Mouse (Mus musculus) spleen, adult 12 weeks (tissue): ENCODE measurements around the gene Fam104a.
A peak's percentile ranks its signal among the peaks of the same experiment; 100 is the strongest.

ENCODE experiments used
- DNase-seq: peaks from one replicate; pipeline ENCODE4 v3.0.0; 2022; ENCODE audit warnings: low spot score

Fam104a gene

GRCm38 (mm10) chr11:113683957-113684706 lies at the start of gene Fam104a, which contains the start of gene D11Wsu47e:
Gene Fam104a, minus strand, starts transcription at chr11:113684155.
Gene D11Wsu47e, plus strand, starts transcription at chr11:113684412.
- DNase-seq = peak; percentile 95

- no peak for DNase-seq
These were observed 48.1 kb upstream of the Fam104a start for GRCm38 (mm10) chr11:113731945-113732612.

- DNase-seq = no peak
These were observed 46.9 kb upstream of the Fam104a start for GRCm38 (mm10) chr11:113730879-113731278.

DNA sequence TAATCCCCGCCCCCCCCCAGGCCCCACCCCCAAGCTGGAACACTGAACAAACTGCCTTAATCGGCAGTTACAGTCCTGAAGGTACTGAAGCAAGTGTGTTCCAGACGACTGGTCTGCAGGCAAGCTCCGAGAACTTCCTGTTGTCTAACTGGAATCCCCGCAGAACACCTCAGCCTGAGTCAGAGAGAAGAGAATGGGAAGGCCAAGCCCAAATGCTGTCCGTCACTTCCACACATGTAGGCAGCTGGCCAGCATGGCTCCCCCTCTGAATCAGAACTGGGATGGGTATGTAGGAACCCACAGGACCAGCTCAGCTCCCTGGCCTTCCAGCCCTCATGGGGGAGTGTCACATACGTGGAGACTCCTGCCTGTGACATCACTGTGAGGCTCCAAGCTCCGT lies 46.0 kb upstream of the Fam104a start:
- no peak for DNase-seq

DNA sequence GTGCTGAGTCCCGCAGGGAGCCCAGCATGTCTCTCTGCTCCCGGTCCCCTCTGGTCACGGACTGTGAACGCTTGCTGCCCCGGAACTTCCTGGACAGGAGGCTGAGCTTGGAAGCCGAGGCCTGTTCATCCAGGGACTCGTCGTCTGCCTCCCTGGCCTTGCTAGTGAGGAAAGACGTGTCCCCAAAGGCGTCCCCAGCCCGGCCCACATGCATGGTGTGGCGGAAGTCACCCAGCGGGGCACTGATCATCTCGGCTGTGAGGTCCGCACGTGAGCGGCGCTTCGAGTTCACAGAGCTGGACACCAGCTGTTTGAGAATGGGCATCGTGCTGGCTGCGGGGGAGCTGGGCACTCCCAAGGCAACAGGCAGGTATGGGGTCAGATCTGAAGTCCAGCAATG lies 45.3 kb upstream of the Fam104a start:
- no peak for DNase-seq

GRCm38 (mm10) chr11:113727992-113728391 lies 44.0 kb upstream of the Fam104a start:
- DNase-seq = no peak

GRCm38 (mm10) chr11:113726994-113727888 lies 43.3 kb upstream of the Fam104a start:
- no peak for DNase-seq

GRCm38 (mm10) chr11:113725235-113726048 lies 41.5 kb upstream of the Fam104a start:
- DNase-seq = no peak

DNA sequence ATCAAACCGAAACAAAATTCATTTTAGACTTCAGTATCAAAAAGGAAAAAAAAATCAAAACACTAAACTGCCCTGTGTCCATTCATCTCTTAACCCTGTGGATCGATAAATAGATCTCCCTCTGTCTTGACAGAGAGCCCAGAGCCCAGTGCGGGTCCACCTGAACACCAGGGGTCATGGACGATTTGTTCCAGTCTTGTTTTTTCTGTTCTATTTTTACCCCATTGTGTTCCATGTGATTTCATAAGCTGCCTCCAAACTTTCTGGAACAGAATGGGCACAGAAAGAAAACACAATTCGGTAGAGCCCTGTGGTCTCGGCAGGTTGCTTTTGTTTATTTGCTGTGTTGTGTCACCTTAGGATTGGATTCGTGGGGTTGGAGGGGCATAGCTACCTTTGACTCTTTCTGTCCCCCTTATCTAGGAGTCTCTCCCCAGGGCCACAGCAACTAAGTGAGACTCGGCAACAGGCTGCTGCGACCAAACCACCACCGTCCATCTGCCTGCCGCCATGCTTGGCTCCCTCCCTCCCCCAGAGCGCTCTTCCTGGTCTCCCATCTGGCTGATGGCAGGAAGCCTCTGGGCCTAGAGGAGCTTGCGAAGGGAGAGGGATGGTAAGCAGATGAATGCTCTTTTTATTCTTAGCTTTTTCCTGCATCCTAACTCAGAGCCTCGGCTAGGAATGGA lies 38.6 kb upstream of the Fam104a start:
- DNase-seq = no peak

- DNase-seq = no peak
These were observed 33.9 kb upstream of the Fam104a start for GRCm38 (mm10) chr11:113717767-113718424.

- DNase-seq = no peak
These were observed 32.2 kb upstream of the Fam104a start for GRCm38 (mm10) chr11:113716132-113716531.

- peak; percentile 22 for DNase-seq
These were observed 31.2 kb upstream of the Fam104a start for GRCm38 (mm10) chr11:113715078-113715674.

GRCm38 (mm10) chr11:113711061-113711460 lies 27.1 kb upstream of the Fam104a start:
- DNase-seq = no peak

DNA sequence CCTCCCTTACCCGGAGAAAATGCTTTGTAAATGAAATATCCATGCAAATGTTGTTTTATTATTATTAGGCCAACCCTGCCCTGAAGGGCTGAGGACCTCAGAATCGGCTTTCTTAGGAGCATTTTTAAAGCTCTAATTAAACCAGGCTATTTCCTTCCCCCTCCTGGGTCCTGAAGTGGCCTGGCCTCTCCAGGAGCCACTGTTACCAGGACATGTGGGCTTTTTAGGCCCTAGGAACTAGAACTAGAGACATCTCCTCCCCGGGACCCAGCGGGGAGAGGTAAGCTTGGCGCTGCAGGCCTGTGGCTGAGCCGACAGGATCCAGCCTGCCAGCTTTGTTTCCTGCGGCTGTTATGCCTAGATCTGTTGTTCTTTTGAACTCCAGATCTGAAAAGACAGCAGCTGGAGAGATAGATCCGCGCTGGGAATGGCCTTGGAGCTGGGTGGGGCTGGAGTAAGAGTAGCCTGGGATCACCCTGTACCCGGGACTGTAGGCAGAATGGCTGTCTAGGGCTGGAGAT lies 26.4 kb upstream of the Fam104a start:
- no peak for DNase-seq

DNA sequence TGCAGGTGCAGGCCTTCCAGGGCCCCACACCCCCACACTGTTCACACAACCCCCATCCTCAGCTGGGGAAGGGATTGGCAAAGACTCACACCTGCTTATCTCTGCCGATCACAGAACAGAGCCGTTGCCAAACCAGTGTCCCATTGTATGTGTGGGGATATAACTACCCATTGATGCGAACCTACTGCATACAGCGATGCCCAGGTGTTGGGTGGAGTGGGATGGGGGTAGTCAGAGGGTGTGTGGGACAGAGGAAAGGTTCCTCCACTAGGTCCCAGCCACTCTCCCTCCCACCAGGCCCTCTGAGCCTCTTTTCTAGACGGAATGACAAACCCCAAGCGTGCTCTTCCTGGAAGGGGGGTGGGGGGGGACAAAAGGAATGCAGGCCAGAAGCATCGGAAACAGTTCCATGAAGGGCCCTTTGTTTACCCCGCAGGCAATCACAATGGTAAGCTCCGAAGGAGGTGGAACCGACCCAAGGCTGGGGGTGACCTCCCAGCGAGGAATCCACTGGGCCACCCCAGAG lies 25.8 kb upstream of the Fam104a start, which contains the start of gene Cpsf4l:
Gene Cpsf4l (minus strand): TSS at position 287 of the 526 bp plus-strand sequence.
- no peak for DNase-seq

DNA sequence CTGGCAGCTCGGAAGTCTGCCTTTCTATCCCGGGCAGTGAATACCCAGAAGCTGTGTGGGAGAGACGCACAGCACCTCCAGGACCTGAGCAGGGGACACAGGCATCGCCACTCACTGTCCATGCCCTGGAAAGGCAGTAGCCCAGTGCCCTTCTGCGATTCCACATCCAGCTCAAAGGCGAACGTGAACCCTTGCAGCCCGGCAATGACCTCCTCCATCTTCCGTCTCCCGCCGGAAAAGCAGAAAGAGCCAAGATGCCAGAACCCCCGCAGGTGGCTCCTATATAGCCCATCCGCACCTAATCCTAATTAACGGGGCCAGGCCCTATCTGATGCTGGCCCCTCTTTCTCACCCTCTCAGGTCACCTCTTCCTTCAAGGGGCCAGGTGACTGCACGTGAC lies 25.3 kb upstream of the Fam104a start:
- no peak for DNase-seq

GRCm38 (mm10) chr11:113708629-113709213 lies 24.8 kb upstream of the Fam104a start:
- DNase-seq = no peak

DNA sequence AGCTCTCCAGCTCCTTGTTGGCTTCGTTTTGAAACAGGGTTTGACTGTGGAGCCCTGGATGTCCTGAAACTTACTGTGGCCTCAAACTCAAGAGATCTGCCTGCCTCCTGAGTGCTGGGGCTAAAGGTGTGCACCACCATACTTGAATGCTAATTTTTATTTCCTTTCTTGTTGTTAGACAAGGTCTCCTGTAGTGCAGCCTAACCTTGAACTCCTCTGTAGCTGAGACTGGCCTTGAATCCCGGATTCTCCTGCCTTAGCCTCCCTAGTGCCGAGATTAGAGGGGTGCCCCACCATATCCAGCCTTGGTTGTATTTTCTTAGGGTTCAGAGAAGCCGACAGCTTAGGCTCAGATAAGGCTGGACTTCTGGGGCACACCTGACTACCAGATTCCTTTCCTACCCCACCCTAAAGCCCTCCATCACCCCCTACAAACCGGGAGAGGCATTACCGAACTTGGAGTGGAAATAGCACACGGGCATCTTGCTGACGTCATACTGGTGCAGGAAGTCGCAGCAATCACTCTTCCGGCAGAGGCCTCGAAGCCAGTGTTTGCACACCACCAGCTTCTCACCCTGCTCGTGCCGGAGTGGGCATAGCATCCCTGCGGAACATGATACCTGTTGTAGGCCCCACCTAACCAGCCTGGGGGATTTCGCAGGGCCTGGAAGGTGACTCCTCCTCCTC lies 22.2 kb upstream of the Fam104a start:
- no peak for DNase-seq
